Mouse (Mus musculus) neural tube, embryonic 12.5 days (tissue): ENCODE measurements at regions not wholly inside any gene's neighbourhood (a gene's known extent, or its start where the extent isn't known, plus 50 kb on each side); places are given as distances from the start of the nearest gene placed in this dataset.

ENCODE experiments used
- ATAC-seq: fragments of 200-750 bp; cut with Nextera tagmentation; 2 replicates; pipeline ENCODE4 v1.8.0; 2017; ENCODE audit warnings: low read depth, mild to moderate bottlenecking, moderate TSS enrichment, moderate library complexity; ENCODE audit not compliant: low FRiP score
- H3K27ac ChIP-seq: fragments of 300-500 bp; sonication (generic); 2 replicates; pipeline ENCODE4 v1.5.1; 2016
- H3K27me3 ChIP-seq: fragments of 300-500 bp; sonication (generic); replicated peaks from 2 replicates; pipeline ENCODE4 v1.6.1; 2016; ENCODE audit warnings: mild to moderate bottlenecking
- H3K36me3 ChIP-seq: fragments of 300-500 bp; sonication (generic); 2 replicates; pipeline ENCODE4 v1.6.1; 2016; ENCODE audit warnings: mild to moderate bottlenecking
- H3K4me1 ChIP-seq: fragments of 300-500 bp; sonication (generic); 2 replicates; pipeline ENCODE4 v1.6.1; 2016
- H3K4me2 ChIP-seq: fragments of 300-500 bp; sonication (generic); replicated peaks from 2 replicates; pipeline ENCODE4 v1.6.1; 2016; ENCODE audit warnings: mild to moderate bottlenecking
- H3K4me3 ChIP-seq: fragments of 300-500 bp; sonication (generic); 2 replicates; pipeline ENCODE4 v1.5.1; 2016
- H3K9ac ChIP-seq: fragments of 300-500 bp; sonication (generic); 2 replicates; pipeline ENCODE4 v1.6.1; 2016; ENCODE audit warnings: mild to moderate bottlenecking
- H3K9me3 ChIP-seq: fragments of 300-500 bp; sonication (generic); 2 replicates; pipeline ENCODE4 v1.6.1; 2016; ENCODE audit warnings: mild to moderate bottlenecking
- WGBS: fragments of 180-500 bp; shearing (Covaris S2); methylation state at CpG from one replicate; pipeline ENCODE4 v1.1.7; 2016; 5-methylcytosine and 5-hydroxymethylcytosine counted together

DNA sequence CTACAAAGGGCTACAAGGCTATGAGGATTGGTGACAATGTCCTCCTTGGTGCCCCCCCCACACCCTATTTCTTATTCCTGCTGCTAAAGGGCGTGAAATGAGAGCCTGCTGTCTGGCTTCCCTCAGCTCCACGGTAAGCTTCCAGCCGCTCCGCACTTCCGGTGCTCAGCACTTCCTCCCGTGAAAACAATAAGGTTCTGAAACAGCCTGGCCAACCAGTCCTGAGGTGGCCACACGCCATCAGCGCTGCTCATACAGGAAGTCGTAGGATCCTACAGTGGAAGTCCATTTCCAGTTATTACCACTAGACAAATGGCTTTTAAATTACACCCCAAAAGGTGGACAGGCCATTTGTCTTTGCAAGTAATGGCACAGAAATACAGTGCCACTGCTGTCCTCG is 188.8 kb upstream of the Six2 start:
- no peaks in the 10 kb centered on the region for H3K36me3 ChIP-seq
- no peak overlapping the region for H3K27ac ChIP-seq
- 0 out of 2 replicates have a peak overlapping the region, but pooled peaks have one; percentile 7 for H3K4me2 ChIP-seq
- H3K9ac ChIP-seq = no peak overlapping the region
- no peak for ATAC-seq
- no peak overlapping the region for H3K4me3 ChIP-seq
- H3K9me3 ChIP-seq = no peaks in the 10 kb centered on the region
- peaks cover 10% of the 10 kb centered on the region; the same call in 1 of the 2 replicates for H3K4me1 ChIP-seq
- WGBS = 37% methylated on average over 10 of the region's 10 CpGs
- H3K27me3 ChIP-seq = no peaks in the 10 kb centered on the region; the same call in 1 of the 2 replicates

DNA sequence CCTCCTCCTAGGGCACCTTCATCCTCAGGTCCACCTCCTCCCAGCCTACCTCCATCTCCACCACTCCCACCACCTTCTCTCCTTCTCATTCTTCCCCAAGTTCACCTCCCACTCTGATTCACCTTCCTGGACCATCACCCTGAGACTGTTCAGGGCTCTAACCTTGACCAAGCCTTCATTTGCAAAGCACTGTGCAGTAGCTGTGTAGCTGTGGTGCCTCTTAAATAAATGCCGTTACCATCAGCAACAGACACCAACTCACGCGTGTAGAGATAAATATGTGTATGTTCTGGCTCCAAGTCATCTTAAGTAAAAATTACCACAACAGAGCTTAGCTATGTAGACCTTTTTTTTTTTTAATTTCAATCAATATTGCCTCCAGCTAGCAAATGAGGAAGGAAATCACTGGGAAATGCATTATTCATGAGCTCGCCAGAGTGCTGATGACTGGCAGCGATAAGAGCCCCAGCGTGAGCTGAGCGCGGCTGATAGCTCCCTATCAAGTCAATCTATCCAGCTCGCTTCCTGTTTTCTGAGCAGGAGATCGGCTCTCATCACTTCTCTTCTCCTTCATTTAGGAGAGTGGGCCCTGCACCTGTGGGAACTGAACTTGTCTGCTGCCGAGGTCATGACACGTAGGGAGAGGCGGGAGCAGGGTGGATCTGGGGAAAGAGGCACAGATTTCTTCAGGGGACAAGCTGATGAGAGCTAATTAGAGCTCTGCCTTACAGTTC is 185.9 kb upstream of the Six2 start:
- peaks cover 16% of the 10 kb centered on the region for H3K4me1 ChIP-seq
- no peak for ATAC-seq
- H3K9ac ChIP-seq = no peak overlapping the region
- H3K9me3 ChIP-seq = no peaks in the 10 kb centered on the region
- H3K27me3 ChIP-seq = no peaks in the 10 kb centered on the region; the same call in 1 of the 2 replicates
- H3K36me3 ChIP-seq = no peaks in the 10 kb centered on the region
- H3K27ac ChIP-seq = no peak overlapping the region
- peak overlapping the region; percentile 42 for H3K4me2 ChIP-seq
- WGBS = 29% methylated on average over 13 of the region's 13 CpGs
- no peak overlapping the region for H3K4me3 ChIP-seq

DNA sequence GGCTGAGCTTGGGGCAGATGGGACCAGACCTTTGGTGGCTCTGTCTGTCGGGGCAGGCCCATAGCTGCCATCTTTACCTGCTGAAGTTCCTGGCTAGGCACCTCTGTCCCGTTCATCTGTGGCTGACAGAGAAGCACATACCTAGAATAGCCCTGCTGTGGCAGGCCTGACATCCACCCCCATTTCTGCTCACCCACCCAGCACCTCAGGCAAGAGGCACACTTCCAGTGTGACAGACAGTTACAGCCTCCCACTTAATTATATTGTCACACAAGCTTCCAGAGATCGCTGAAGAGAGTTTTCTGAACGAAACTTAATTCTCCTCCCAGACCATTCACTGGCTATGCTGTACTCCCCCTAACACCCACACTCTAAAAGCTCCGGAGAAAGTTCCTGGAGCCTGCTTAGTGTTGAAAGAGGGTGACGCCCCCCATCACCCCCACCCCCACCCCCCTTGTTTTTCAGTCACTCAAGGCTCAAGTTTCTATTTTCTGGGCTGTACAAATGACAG is 184.9 kb upstream of the Six2 start:
- no peak for ATAC-seq
- no peak overlapping the region for H3K4me2 ChIP-seq
- H3K36me3 ChIP-seq = no peaks in the 10 kb centered on the region
- no peak overlapping the region for H3K27ac ChIP-seq
- H3K9me3 ChIP-seq = no peaks in the 10 kb centered on the region
- H3K4me3 ChIP-seq = no peak overlapping the region
- H3K27me3 ChIP-seq = no peaks in the 10 kb centered on the region; the same call in 1 of the 2 replicates
- no peak overlapping the region for H3K9ac ChIP-seq
- WGBS = 70% methylated on average over 6 of the region's 6 CpGs
- H3K4me1 ChIP-seq = peaks cover 22% of the 10 kb centered on the region

DNA sequence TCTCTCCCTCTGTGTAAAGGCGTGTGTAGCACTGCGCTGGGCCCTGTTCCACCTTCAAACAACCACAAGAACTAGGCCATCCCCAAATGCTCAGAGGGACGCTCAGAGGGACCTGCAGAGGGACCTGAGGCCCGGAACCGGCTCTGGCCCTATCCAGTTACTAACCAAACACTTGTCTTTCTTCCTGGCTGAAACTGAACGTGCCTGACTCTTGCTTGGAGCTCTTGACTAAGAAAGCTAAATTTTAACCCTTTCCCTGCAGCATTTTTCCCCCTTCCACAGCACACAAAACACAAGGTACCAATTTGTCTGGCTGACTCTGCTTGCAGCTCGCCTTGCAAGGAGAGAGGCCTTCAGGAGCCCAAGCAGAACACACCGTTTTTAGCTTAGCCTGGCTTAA is 182.3 kb upstream of the Six2 start:
- Histone ChIP-seq H3K9me3 (no peaks in the 10 kb centered on the region), H3K27ac (no peak overlapping the region), H3K4me2 (no peak overlapping the region), H3K9ac (no peak overlapping the region), H3K36me3 (no peaks in the 10 kb centered on the region), H3K4me3 (no peak overlapping the region), H3K4me1 (peaks cover 20% of the 10 kb centered on the region), H3K27me3 (no peaks in the 10 kb centered on the region; the same call in 1 of the 2 replicates)
- no peak for ATAC-seq
- 72% methylated on average over 8 of the region's 8 CpGs for WGBS

DNA sequence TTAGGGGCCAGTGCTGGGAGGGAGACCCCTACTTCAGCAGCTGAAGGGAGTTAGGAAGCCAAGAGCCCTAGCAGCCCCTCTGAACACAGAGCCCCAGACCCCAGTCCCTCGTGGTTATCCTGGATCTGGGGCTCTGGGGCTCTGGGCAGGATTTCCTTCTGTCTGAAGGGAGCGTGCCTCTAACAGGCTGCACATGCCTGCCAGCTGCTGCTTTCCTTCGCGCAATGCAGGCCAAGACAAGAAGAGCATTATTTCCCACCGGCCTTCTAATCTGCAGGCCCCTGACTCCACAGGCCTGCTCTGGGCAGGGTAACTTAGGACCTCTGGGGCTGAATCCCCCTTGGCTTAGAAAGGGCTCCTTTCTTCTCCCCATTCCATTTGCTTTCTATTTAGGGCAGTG is 181.1 kb upstream of the Six2 start:
- Histone ChIP-seq H3K4me1 (peaks cover 15% of the 10 kb centered on the region), H3K36me3 (no peaks in the 10 kb centered on the region), H3K27ac (no peak overlapping the region), H3K27me3 (no peaks in the 10 kb centered on the region; the same call in 1 of the 2 replicates), H3K9ac (peak overlapping the region; percentile 26; the same call in 1 of the 2 replicates), H3K4me2 (no peak overlapping the region), H3K4me3 (no peak overlapping the region), H3K9me3 (no peaks in the 10 kb centered on the region)
- no peak for ATAC-seq
- WGBS = 62% methylated on average over 5 of the region's 5 CpGs

DNA sequence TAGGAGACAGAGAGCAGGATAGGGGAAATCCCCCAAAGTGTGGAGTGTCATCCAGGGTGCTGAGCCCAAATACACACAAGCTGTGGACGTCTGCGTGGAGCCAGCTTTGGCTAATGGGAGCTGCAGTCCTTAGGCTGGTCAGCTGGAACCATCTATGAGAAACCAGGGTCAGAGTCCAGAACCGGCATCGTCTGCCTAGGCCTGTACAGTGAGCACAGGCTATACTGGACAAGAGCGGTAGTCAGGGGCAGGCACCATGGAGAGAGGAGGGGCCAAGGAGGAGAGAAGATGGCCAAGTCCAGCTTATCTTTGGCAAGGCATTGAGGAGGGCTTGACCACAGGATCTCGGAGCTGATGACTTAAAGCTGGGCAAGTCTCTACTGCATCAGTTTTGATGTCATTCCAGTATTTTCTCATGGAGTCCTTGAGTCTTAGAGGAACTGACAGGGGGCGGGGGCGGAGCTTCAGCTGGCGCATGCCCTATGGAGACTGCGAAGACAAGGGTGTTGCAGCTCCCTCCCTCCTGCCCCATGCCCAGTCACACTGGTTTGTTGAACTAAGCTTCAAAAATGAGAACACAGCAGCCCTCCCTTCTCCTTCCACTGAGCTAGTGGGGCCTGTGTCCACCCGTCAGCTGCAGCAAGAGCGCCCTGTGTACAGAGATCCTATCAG is 180.0 kb upstream of the Six2 start:
- Histone ChIP-seq H3K27me3 (no peaks in the 10 kb centered on the region; the same call in 1 of the 2 replicates), H3K4me2 (no peak overlapping the region), H3K9ac (no peak overlapping the region), H3K36me3 (no peaks in the 10 kb centered on the region), H3K9me3 (no peaks in the 10 kb centered on the region), H3K4me1 (peaks cover 14% of the 10 kb centered on the region; the same call in 1 of the 2 replicates), H3K27ac (no peak overlapping the region), H3K4me3 (no peak overlapping the region)
- 83% methylated on average over 12 of the region's 12 CpGs for WGBS
- no peak for ATAC-seq

DNA sequence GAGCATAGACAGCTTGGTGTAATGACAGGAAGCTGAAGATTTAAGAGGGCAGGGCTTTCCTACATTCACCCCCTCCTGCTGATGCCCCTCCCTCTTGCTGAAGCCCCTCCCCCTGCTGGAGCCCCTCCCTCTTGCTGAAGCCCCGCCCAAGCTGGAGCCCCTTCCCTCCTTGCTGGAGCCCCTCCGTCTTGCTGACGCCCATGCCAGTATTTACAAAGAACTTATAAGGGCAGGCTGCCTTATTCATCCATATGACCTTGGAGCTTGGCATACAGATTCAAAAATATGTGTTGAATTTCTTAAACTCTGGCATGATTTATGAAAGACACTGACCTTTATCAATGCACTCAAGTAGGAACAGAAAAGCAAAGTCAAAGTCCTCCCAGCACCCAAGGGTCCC is 178.5 kb upstream of the Six2 start:
- no peaks in the 10 kb centered on the region for H3K36me3 ChIP-seq
- WGBS = 65% methylated on average over 3 of the region's 3 CpGs
- peaks cover 14% of the 10 kb centered on the region; the same call in 1 of the 2 replicates for H3K4me1 ChIP-seq
- no peak for ATAC-seq
- H3K27ac ChIP-seq = no peak overlapping the region
- H3K4me2 ChIP-seq = no peak overlapping the region
- no peaks in the 10 kb centered on the region for H3K27me3 ChIP-seq
- no peaks in the 10 kb centered on the region for H3K9me3 ChIP-seq
- H3K4me3 ChIP-seq = no peak overlapping the region
- no peak overlapping the region for H3K9ac ChIP-seq

DNA sequence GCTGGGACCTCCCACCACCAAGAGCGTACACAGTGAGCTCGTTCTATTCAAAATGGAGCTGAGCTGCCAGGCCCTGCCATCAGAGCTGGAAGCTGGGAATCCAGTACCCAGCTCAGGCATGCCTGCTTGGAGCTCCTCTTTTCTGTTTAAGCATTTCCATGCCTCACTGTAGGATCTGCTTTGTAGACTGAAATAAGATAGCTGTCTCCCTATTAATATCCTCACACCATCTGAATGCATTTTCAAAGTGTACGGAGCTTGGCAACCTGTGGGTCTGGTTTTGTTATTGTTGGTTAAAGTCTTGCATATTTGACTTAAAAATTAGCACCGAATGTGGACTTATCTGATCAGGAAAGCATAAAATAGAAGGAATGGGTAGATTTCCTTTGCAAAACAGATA is 177.9 kb upstream of the Six2 start:
- H3K36me3 ChIP-seq = no peaks in the 10 kb centered on the region
- peaks cover 14% of the 10 kb centered on the region; the same call in 1 of the 2 replicates for H3K4me1 ChIP-seq
- H3K27me3 ChIP-seq = no peaks in the 10 kb centered on the region
- H3K27ac ChIP-seq = no peak overlapping the region
- H3K9me3 ChIP-seq = no peaks in the 10 kb centered on the region
- H3K4me2 ChIP-seq = no peak overlapping the region
- no peak overlapping the region for H3K9ac ChIP-seq
- H3K4me3 ChIP-seq = no peak overlapping the region
- no peak for ATAC-seq
- WGBS = 93% methylated on average over 4 of the region's 4 CpGs

DNA sequence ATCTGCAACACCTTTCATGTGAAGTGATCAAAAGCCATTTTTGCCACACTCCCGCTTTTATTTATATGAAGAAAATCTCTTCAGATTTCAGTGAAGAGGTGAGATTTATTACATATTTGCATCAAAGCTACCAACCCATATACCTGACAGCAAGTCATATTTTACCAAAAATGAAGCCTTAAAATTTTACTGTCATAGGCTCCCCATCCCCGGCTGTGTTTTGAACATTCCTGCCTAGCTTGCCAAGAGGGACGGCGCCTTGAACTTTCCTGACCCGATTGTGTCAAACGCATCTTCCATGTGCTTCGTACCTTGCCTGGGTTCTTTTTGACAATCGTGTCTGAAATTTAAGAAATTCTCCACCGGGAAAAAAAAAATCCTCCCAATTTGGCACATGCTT is 173.3 kb upstream of the Six2 start:
- no peak for ATAC-seq
- 85% methylated on average over 9 of the region's 9 CpGs for WGBS
- Histone ChIP-seq H3K4me2 (no peak overlapping the region), H3K27ac (no peak overlapping the region), H3K27me3 (no peaks in the 10 kb centered on the region), H3K9me3 (no peaks in the 10 kb centered on the region), H3K36me3 (no peaks in the 10 kb centered on the region), H3K4me3 (no peak overlapping the region), H3K4me1 (no peaks in the 10 kb centered on the region), H3K9ac (no peak overlapping the region)

DNA sequence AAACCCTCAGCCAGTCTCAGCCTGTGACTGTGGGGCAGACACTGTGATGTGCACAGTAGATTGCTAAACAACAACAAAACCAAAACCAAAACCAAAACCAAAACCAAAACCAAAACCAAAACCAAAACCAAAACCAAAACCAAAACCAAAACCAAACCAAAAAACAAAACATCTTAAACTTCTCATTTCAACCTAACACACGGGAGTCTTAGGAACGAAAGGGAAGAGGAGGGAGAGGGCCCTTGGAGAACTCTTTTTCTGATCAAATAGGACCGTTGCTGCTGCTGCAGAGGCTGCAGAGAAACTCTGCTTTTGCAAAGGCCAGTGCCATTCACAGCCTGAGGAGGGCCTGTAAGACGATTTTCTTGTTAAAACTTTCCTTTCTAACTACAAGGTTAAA is 172.7 kb upstream of the Six2 start:
- Histone ChIP-seq H3K27me3 (no peaks in the 10 kb centered on the region), H3K4me1 (no peaks in the 10 kb centered on the region), H3K4me3 (no peak overlapping the region), H3K9me3 (no peaks in the 10 kb centered on the region), H3K4me2 (no peak overlapping the region), H3K27ac (no peak overlapping the region), H3K36me3 (no peaks in the 10 kb centered on the region), H3K9ac (no peak overlapping the region)
- 63% methylated on average over 4 of the region's 4 CpGs for WGBS
- no peak for ATAC-seq

DNA sequence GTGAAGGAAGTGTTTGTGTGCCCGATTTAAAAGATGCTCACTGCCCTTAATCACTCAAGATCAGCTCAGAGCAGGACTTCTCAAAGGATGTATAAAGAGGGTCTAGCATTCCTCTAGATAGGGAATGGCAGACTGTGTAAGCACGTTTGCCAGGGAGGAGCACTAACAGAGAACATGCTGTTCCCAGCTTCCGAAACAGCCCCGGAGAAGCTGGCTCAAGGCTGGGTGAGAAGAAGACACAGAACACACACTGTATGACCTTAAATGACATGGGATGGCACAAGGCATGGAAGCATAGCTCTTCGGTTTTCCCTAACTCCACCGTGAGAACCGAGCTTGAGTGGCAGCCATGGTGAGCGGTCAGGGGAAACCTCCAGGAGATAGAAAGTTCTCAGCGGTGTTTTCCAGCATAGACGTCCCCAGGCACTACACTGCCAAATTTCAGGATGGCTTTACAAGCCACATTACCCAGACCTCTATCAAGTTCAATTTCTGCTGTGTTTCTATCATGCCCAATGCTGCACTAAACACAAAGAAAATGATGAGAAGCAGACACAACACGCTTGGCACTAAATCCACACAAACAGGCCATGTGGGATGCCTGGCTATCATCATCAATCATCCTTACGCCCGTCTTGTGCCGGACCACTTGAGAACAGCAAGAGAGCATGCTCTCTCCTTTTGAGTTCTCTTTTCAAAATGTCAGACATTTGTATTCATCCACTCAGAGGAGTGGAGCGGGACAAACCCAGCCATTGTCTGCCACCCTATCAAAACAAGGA is 172.0 kb upstream of the Six2 start:
- WGBS = 75% methylated on average over 15 of the region's 15 CpGs
- H3K36me3 ChIP-seq = no peaks in the 10 kb centered on the region
- H3K4me1 ChIP-seq = no peaks in the 10 kb centered on the region
- no peak overlapping the region for H3K27ac ChIP-seq
- no peak overlapping the region for H3K4me2 ChIP-seq
- H3K4me3 ChIP-seq = no peak overlapping the region
- no peaks in the 10 kb centered on the region for H3K9me3 ChIP-seq
- no peak overlapping the region for H3K9ac ChIP-seq
- ATAC-seq = no peak
- H3K27me3 ChIP-seq = no peaks in the 10 kb centered on the region

DNA sequence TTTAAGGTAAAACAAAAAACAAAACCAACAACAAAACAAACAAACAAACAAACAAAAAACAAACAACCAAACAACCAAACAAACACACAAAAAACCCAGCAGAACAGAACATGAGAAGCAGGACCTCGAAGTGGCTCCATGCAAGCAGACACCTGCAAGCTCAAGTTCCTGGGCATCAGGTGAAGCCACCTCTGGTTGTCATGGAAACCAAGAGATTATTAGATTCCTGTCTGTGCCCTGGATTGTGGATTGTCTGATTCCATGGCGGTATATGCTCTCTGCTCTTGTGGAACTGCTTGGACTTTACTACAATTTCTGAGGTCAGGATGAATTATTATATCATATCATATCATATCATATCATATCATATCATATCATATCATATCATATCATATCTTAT is 170.4 kb upstream of the Six2 start:
- ATAC-seq = no peak
- Histone ChIP-seq H3K4me3 (no peak overlapping the region), H3K9me3 (no peaks in the 10 kb centered on the region), H3K4me1 (no peaks in the 10 kb centered on the region), H3K36me3 (no peaks in the 10 kb centered on the region), H3K9ac (no peak overlapping the region), H3K4me2 (no peak overlapping the region), H3K27me3 (no peaks in the 10 kb centered on the region), H3K27ac (no peak overlapping the region)
- 93% methylated on average over 2 of the region's 2 CpGs for WGBS
